Mouse (Mus musculus) MEL (cell line): ENCODE results near the gene Thap11. TPM values are rescaled to one million over a fixed set of nuclear protein-coding genes. Genes with fewer than 3 reads are reported as not detected.
A peak's percentile ranks its signal among the peaks of the same experiment; 100 is the strongest.

ENCODE experiments used
- DNase-seq: peaks from one replicate; pipeline ENCODE4 v3.0.0; 2011; ENCODE audit warnings: low read depth, low spot score
- H3K27ac ChIP-seq: 2 replicates; pipeline ENCODE4 v1.5.1; 2012; ENCODE audit warnings: low read depth, mild to moderate bottlenecking, control low read depth, low read length, moderate library complexity; ENCODE audit not compliant: control insufficient read depth
- H3K27me3 ChIP-seq, 2 experiments: fragments of 150-350 bp in 1 of 2; sonication (generic) in 1 of 2; 2 replicates each; pipeline ENCODE4 v1.6.1; 2012; ENCODE audit warnings: low read length in 2 of 2, mild to moderate bottlenecking in 2 of 2, improper control_type of control experiment in 1 of 2, moderate library complexity in 1 of 2; ENCODE audit not compliant: insufficient read depth in 2 of 2, control insufficient read depth in 1 of 2
- H3K36me3 ChIP-seq, 2 experiments: 2 replicates each; pipeline ENCODE4 v1.6.1; 2012 to 2014; ENCODE audit warnings: low read length in 2 of 2, improper control_type of control experiment in 1 of 2, inconsistent platforms in 1 of 2, mild to moderate bottlenecking in 1 of 2; ENCODE audit not compliant: insufficient read depth in 2 of 2, control insufficient read depth in 1 of 2
- H3K4me1 ChIP-seq, 2 experiments: fragments of 150-350 bp in 1 of 2; sonication (generic) in 1 of 2; 2 replicates each; pipeline ENCODE4 v1.6.1; 2012; ENCODE audit warnings: low read length in 2 of 2, improper control_type of control experiment in 1 of 2, mild to moderate bottlenecking in 1 of 2; ENCODE audit not compliant: insufficient read depth in 2 of 2, control insufficient read depth in 1 of 2
- H3K4me3 ChIP-seq, 2 experiments: fragments of 150-350 bp in 1 of 2; sonication (generic) in 1 of 2; 2 replicates each; pipeline ENCODE4 v1.5.1; 2012; ENCODE audit warnings: low read depth in 2 of 2, low read length in 2 of 2, mild to moderate bottlenecking in 2 of 2, moderate library complexity in 2 of 2, control low read depth in 1 of 2, improper control_type of control experiment in 1 of 2; ENCODE audit not compliant: control insufficient read depth in 1 of 2, insufficient read depth in 1 of 2
- H3K79me2 ChIP-seq: 2 replicates; pipeline ENCODE4 v1.6.1; 2012; ENCODE audit warnings: mild to moderate bottlenecking, low read length, moderate library complexity; ENCODE audit not compliant: control insufficient read depth, poor library complexity, insufficient read depth
- H3K9ac ChIP-seq: 2 replicates; pipeline ENCODE4 v1.6.1; 2012; ENCODE audit warnings: low read depth, mild to moderate bottlenecking, control low read depth, low read length, moderate library complexity; ENCODE audit not compliant: control insufficient read depth, poor library complexity, severe bottlenecking
- H3K9me3 ChIP-seq: fragments of 150-350 bp; sonication (generic); replicated peaks from 2 replicates; pipeline ENCODE4 v1.6.1; 2012; ENCODE audit warnings: mild to moderate bottlenecking, low read length, improper control_type of control experiment, moderate library complexity; ENCODE audit not compliant: insufficient read depth
- BHLHE40 ChIP-seq: IDR thresholded peaks from 2 replicates; pipeline ENCODE4 v1.6.1; 2012; ENCODE audit warnings: low read depth, mild to moderate bottlenecking, inconsistent platforms, low read length, improper control_type of control experiment, borderline replicate concordance
- CHD2 ChIP-seq: IDR thresholded peaks from 2 replicates; pipeline ENCODE4 v1.6.1; 2011; ENCODE audit warnings: low read length, improper control_type of control experiment
- CTCF ChIP-seq, 3 experiments: IDR thresholded peaks in 2 of 3; conservative IDR thresholded peaks in 1 of 3; 2 replicates each; pipeline ENCODE4 v1.5.1; 2011 to 2012; ENCODE audit warnings: low read length in 3 of 3, low read depth in 2 of 3, mild to moderate bottlenecking in 2 of 3, improper control_type of control experiment in 1 of 3, inconsistent platforms in 1 of 3, mixed read lengths in 1 of 3, moderate library complexity in 1 of 3; ENCODE audit not compliant: control insufficient read depth in 1 of 3, insufficient read depth in 1 of 3, poor library complexity in 1 of 3, severe bottlenecking in 1 of 3
- E2F4 ChIP-seq: IDR thresholded peaks from 2 replicates; pipeline ENCODE4 v1.6.1; 2011; ENCODE audit warnings: low read depth, low read length, improper control_type of control experiment, borderline replicate concordance
- ELF1 ChIP-seq: IDR thresholded peaks from 2 replicates; pipeline ENCODE4 v1.6.1; 2014; ENCODE audit warnings: low read depth, mild to moderate bottlenecking, inconsistent platforms, low read length, improper control_type of control experiment, moderate library complexity
- EP300 ChIP-seq, 2 experiments: IDR thresholded peaks; 2 replicates each; pipeline ENCODE4 v1.6.1; 2011; ENCODE audit warnings: improper control_type of control experiment in 2 of 2, low read length in 2 of 2, low read depth in 1 of 2, mild to moderate bottlenecking in 1 of 2
- ETS1 ChIP-seq: IDR thresholded peaks from 2 replicates; pipeline ENCODE4 v1.6.1; 2012; ENCODE audit warnings: low read depth, mild to moderate bottlenecking, inconsistent platforms, low read length, improper control_type of control experiment, moderate library complexity
- GABPA ChIP-seq: IDR thresholded peaks from 2 replicates; pipeline ENCODE4 v1.6.1; 2012; ENCODE audit warnings: low read depth, mild to moderate bottlenecking, inconsistent platforms, low read length, improper control_type of control experiment, moderate library complexity
- GATA1 ChIP-seq: IDR thresholded peaks from 2 replicates; pipeline ENCODE4 v1.6.1; 2011; ENCODE audit warnings: low read depth, low read length, improper control_type of control experiment
- HCFC1 ChIP-seq: IDR thresholded peaks from 2 replicates; pipeline ENCODE4 v1.6.1; 2012; ENCODE audit warnings: low read depth, mild to moderate bottlenecking, inconsistent platforms, low read length, improper control_type of control experiment, moderate library complexity
- JUND ChIP-seq: IDR thresholded peaks from 2 replicates; pipeline ENCODE4 v1.6.1; 2011; ENCODE audit warnings: low read depth, mild to moderate bottlenecking, improper control_type of control experiment, low read length
- KAT2A ChIP-seq: conservative IDR thresholded peaks from 2 replicates; pipeline ENCODE4 v1.6.1; 2012; ENCODE audit warnings: low read depth, low read length, improper control_type of control experiment, inconsistent platforms
- MAFK ChIP-seq: IDR thresholded peaks from 2 replicates; pipeline ENCODE4 v1.6.1; 2011; ENCODE audit warnings: low read depth, mild to moderate bottlenecking, low read length, improper control_type of control experiment, borderline replicate concordance
- MAX ChIP-seq: IDR thresholded peaks from 2 replicates; pipeline ENCODE4 v1.6.1; 2011; ENCODE audit warnings: low read length, improper control_type of control experiment
- MAZ ChIP-seq: IDR thresholded peaks from 2 replicates; pipeline ENCODE4 v1.6.1; 2012; ENCODE audit warnings: low read depth, mild to moderate bottlenecking, inconsistent platforms, low read length, improper control_type of control experiment
- MEF2A ChIP-seq: IDR thresholded peaks from 2 replicates; pipeline ENCODE4 v1.6.1; 2014; ENCODE audit warnings: low read depth, mild to moderate bottlenecking, inconsistent platforms, low read length, improper control_type of control experiment; ENCODE audit not compliant: poor library complexity, insufficient replicate concordance, severe bottlenecking; ENCODE audit errors: extremely low read depth
- MXI1 ChIP-seq: IDR thresholded peaks from 2 replicates; pipeline ENCODE4 v1.6.1; 2011; ENCODE audit warnings: mild to moderate bottlenecking, low read depth, low read length, improper control_type of control experiment
- MYB ChIP-seq: IDR thresholded peaks from 2 replicates; pipeline ENCODE4 v1.6.1; 2011; ENCODE audit warnings: mild to moderate bottlenecking, low read depth, low read length, improper control_type of control experiment
- MYC ChIP-seq: IDR thresholded peaks from 2 replicates; pipeline ENCODE4 v1.6.1; 2011; ENCODE audit warnings: low read depth, mild to moderate bottlenecking, low read length, improper control_type of control experiment, moderate library complexity
- NELFE ChIP-seq: IDR thresholded peaks from 2 replicates; pipeline ENCODE4 v1.6.1; 2011; ENCODE audit warnings: low read depth, low read length, improper control_type of control experiment
- NRF1 ChIP-seq: IDR thresholded peaks from 2 replicates; pipeline ENCODE4 v1.6.1; 2014; ENCODE audit warnings: low read depth, mild to moderate bottlenecking, inconsistent platforms, low read length, improper control_type of control experiment, moderate library complexity; ENCODE audit not compliant: poor library complexity, insufficient read depth, severe bottlenecking
- POLR2A ChIP-seq, 2 experiments: IDR thresholded peaks; 2 replicates each; pipeline ENCODE4 v1.6.1; 2011 to 2012; ENCODE audit warnings: low read length in 2 of 2, mild to moderate bottlenecking in 2 of 2, control low read depth in 1 of 2, improper control_type of control experiment in 1 of 2, low read depth in 1 of 2, moderate library complexity in 1 of 2; ENCODE audit not compliant: control insufficient read depth in 1 of 2, insufficient read depth in 1 of 2, poor library complexity in 1 of 2
- POLR2AphosphoS2 ChIP-seq: IDR thresholded peaks from 2 replicates; pipeline ENCODE4 v1.6.1; 2011; ENCODE audit warnings: low read length, improper control_type of control experiment
- POLR2AphosphoS5 ChIP-seq: IDR thresholded peaks from 2 replicates; pipeline ENCODE4 v1.6.1; 2012; ENCODE audit warnings: low read depth, borderline replicate concordance, mild to moderate bottlenecking, inconsistent platforms, low read length, moderate library complexity, mixed read lengths
- RCOR1 ChIP-seq: IDR thresholded peaks from 2 replicates; pipeline ENCODE4 v1.6.1; 2012; ENCODE audit warnings: low read depth, mild to moderate bottlenecking, inconsistent platforms, low read length, improper control_type of control experiment
- SIN3A ChIP-seq: IDR thresholded peaks from 2 replicates; pipeline ENCODE4 v1.6.1; 2012; ENCODE audit warnings: low read length, improper control_type of control experiment, inconsistent platforms
- SMC3 ChIP-seq: IDR thresholded peaks from 2 replicates; pipeline ENCODE4 v1.6.1; 2011; ENCODE audit warnings: low read depth, low read length, improper control_type of control experiment
- TAL1 ChIP-seq: IDR thresholded peaks from 2 replicates; pipeline ENCODE4 v1.6.1; 2012; ENCODE audit warnings: mild to moderate bottlenecking, inconsistent platforms, low read length, moderate library complexity, mixed read lengths
- TBP ChIP-seq: IDR thresholded peaks from 2 replicates; pipeline ENCODE4 v1.8.0; 2011; ENCODE audit warnings: low read depth, low read length, improper control_type of control experiment
- TCF12 ChIP-seq: IDR thresholded peaks from 2 replicates; pipeline ENCODE4 v1.6.1; 2014; ENCODE audit warnings: low read depth, mild to moderate bottlenecking, inconsistent platforms, low read length, improper control_type of control experiment, moderate library complexity
- UBTF ChIP-seq: IDR thresholded peaks from 2 replicates; pipeline ENCODE4 v1.6.1; 2012; ENCODE audit warnings: low read depth, mild to moderate bottlenecking, inconsistent platforms, low read length, improper control_type of control experiment, moderate library complexity, borderline replicate concordance; ENCODE audit not compliant: insufficient read depth
- USF1 ChIP-seq: IDR thresholded peaks from 2 replicates; pipeline ENCODE4 v1.6.1; 2014; ENCODE audit warnings: low read depth, mild to moderate bottlenecking, inconsistent platforms, low read length, improper control_type of control experiment, moderate library complexity
- USF2 ChIP-seq, 2 experiments: IDR thresholded peaks; 2 replicates each; pipeline ENCODE4 v1.6.1; 2011 to 2012; ENCODE audit warnings: improper control_type of control experiment in 2 of 2, low read length in 2 of 2, borderline replicate concordance in 1 of 2, inconsistent platforms in 1 of 2, low read depth in 1 of 2, mild to moderate bottlenecking in 1 of 2; ENCODE audit not compliant: insufficient read depth in 1 of 2
- ZC3H11A ChIP-seq: IDR thresholded peaks from 2 replicates; pipeline ENCODE4 v1.6.1; 2012; ENCODE audit warnings: low read depth, mild to moderate bottlenecking, inconsistent platforms, low read length, improper control_type of control experiment
- ZKSCAN1 ChIP-seq: IDR thresholded peaks from 2 replicates; pipeline ENCODE4 v1.6.1; 2012; ENCODE audit warnings: low read depth, mild to moderate bottlenecking, inconsistent platforms, low read length, improper control_type of control experiment, moderate library complexity
- ZMIZ1 ChIP-seq: IDR thresholded peaks from 2 replicates; pipeline ENCODE4 v1.6.1; 2012; ENCODE audit warnings: low read depth, mild to moderate bottlenecking, inconsistent platforms, low read length, improper control_type of control experiment, moderate library complexity
- ZNF384 ChIP-seq: IDR thresholded peaks from 2 replicates; pipeline ENCODE4 v1.6.1; 2012; ENCODE audit warnings: low read depth, mild to moderate bottlenecking, inconsistent platforms, low read length, improper control_type of control experiment
- polyA plus RNA-seq, 2 experiments: library from polyadenylated mRNA; stranded (reverse) in 1 of 2; unstranded in 1 of 2; fragments of >175 nt in 1 of 2; fragments of >200 nt in 1 of 2; gene quantifications; 2 replicates each; pipeline versions ENCODE4 v1.2.1 to v1.2.4; 2012; ENCODE audit warnings: low replicate concordance in 2 of 2, low read depth in 1 of 2; ENCODE audit not compliant: insufficient read length in 2 of 2, insufficient read depth in 1 of 2, missing spikeins in 1 of 2
- total RNA-seq: library from RNA; depleted of rRNA; stranded (reverse); fragments of 300-350 nt; gene quantifications from 2 replicates; pipeline ENCODE4 v1.2.3, GENCODE M21; 2012

Gene Thap11
- total and polyA plus RNA-seq, 3 experiments = 48.8 to 51.4 TPM; not detected in 1

- Histone ChIP-seq H3K79me2 (peaks cover 21% of the 10 kb centered on the region), H3K27ac (peak overlapping the region; percentile 80), H3K9ac (peak overlapping the region; percentile 88), H3K9me3 (no peaks in the 10 kb centered on the region), H3K36me3 (peaks cover 0 to 13% of the 10 kb centered on the region in 2 experiments; a peak in 2 of 4 replicates), H3K4me3 (peak overlapping the region; percentile 74 to 93), H3K4me1 (peaks cover 0 to 18% of the 10 kb centered on the region in 2 experiments; a peak in 2 of 4 replicates), H3K27me3 (no peaks in the 10 kb centered on the region)
- peak; percentile 97 for DNase-seq
- TF ChIP-seq POLR2A (IDR thresholded peaks at IDR 0.05; ENCODE audit: control insufficient read depth in 1 of 2, insufficient read depth in 1 of 2, low read depth in 1 of 2, low read length in 2 of 2, poor library complexity in 1 of 2) (peak; percentile 87 to 97), UBTF (no peak), MXI1 (peak; percentile 93), MEF2A (no peak), TBP (peak; percentile 85), KAT2A (peak; percentile 93), GATA1 (no peak; the same call in 1 of the 2 replicates), ZNF384 (no peak), ELF1 (peak; percentile 50; the same call in 1 of the 2 replicates), ZKSCAN1 (no peak), POLR2AphosphoS5 (no peak), BHLHE40 (no peak), RCOR1 (no peak), GABPA (no peak), MYB (no peak), POLR2AphosphoS2 (peak; percentile 92), E2F4 (no peak), NELFE (peak; percentile 97), NRF1 (0 out of 2 replicates have a peak, but pooled peaks have one; percentile 33), ETS1 (peak; percentile 42; the same call in 1 of the 2 replicates), EP300 (IDR thresholded peaks at IDR 0.05; ENCODE audit: low read depth in 1 of 2, low read length in 2 of 2) (no peak), ZC3H11A (no peak), JUND (no peak), MAFK (no peak), SIN3A (peak; percentile 95), ZMIZ1 (peak; percentile 84), MAX (peak; percentile 60; the same call in 1 of the 2 replicates), SMC3 (no peak), CTCF (IDR thresholded peaks at IDR 0.05 in 2 of 3, conservative IDR thresholded peaks at IDR 0.05 in 1 of 3; ENCODE audit: control insufficient read depth in 1 of 3, insufficient read depth in 1 of 3, low read depth in 2 of 3, low read length in 3 of 3, poor library complexity in 1 of 3, severe bottlenecking in 1 of 3) (no peak), HCFC1 (peak; percentile 100), MYC (peak; percentile 56; the same call in 1 of the 2 replicates), USF2 (IDR thresholded peaks at IDR 0.05; ENCODE audit: borderline replicate concordance in 1 of 2, insufficient read depth in 1 of 2, low read depth in 1 of 2, low read length in 2 of 2) (no peak), MAZ (peak; percentile 83), TCF12 (peak; percentile 28; the same call in 1 of the 2 replicates), TAL1 (peak; percentile 29; the same call in 1 of the 2 replicates), CHD2 (peak; percentile 100), USF1 (peak; percentile 39; the same call in 1 of the 2 replicates)
Observed at GRCm38 (mm10) chr8:105851651-105852143, 3.2 kb upstream of the Thap11 start.
